Mouse (Mus musculus) thymus, postnatal 0 days (tissue): Measurements from ENCODE around the gene Calm2. TPM values are rescaled to one million over a fixed set of nuclear protein-coding genes. Genes with fewer than 3 reads are reported as not detected.

Experiments
- DNase-seq: peaks from one replicate; pipeline ENCODE4 v3.0.0-alpha.2; 2015; ENCODE audit warnings: low spot score
- polyA plus RNA-seq: library from polyadenylated mRNA; unstranded; fragments of >200 nt; fragmentation: Nextera tagmentation; extraction: Ambion mirVana; gene quantifications from 2 replicates; pipeline ENCODE4 v1.2.1, GENCODE M21; 2015

Calm2 gene
- polyA plus RNA-seq = 943 and 956 TPM in 2 replicates

DNA sequence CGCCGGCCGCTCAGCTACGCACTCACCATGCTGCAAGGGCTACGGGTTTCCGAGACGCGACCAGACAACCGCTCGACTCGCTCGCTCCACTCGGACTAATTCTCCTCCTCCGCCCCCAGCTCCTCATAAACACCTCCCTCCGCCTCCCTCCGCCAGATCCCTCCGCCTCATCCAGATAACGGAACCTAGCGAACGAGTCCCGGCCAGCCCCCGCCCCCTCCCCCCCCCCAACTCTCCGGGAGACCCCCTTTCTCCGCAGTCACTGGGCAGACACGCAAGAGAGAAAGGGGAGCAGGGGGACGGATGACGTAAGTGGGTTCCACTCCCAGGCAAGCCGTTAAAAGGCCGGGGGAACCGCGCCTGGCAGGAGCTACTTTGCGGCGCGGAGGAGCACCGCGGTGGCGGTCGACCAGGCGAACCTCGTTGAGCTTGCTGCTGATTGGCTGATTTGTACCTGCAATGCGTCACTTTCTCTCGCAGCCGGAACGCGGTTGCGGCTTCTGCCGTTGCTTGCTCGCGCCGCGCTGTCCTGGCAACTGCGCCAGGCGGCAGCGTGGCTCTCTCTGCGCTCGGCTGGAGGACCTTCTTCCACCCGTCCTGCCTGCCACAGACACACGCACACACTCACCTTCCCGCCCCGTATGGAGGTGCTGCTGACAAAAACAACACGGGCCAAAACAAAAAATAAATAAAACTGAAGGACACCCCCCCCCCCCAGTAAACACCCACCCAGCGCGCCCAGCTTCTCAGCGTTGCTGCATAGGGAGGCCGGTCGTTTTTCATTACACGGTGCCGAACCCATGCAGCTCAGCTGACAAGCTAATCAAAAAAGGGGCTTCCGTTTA lies at the start of gene Calm2:
Calm2 (minus strand) TSS at position 169 of the 845 bp plus-strand sequence.
- peak; percentile 97 for DNase-seq

- no peak for DNase-seq
Measured at GRCm38 (mm10) chr17:87495504-87495903, 48.8 kb upstream of the Calm2 start.

DNA sequence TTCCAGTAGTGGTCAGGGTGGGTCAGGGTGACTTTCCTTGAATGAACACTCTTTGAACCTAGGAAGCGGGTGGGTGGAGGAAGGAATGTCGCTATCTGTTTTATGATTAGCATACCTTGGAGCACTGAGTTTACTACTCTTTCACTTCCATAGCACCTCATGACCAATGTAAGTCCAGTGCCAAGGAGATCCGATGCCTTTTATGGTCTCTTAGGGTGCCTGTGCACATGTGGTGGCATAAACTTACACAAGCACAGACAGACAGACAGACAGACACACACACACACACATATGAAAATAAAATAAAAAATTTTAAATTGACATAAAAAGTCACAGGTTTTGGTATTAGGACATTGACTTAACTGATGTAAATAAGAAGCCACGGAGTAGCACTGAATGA lies 47.6 kb upstream of the Calm2 start:
- DNase-seq = no peak

- DNase-seq = no peak
Measured at GRCm38 (mm10) chr17:87492286-87492685, 45.6 kb upstream of the Calm2 start.

- no peak for DNase-seq
Measured at GRCm38 (mm10) chr17:87490295-87490694, 43.6 kb upstream of the Calm2 start.

- no peak for DNase-seq
Measured at GRCm38 (mm10) chr17:87485751-87486150, 39.0 kb upstream of the Calm2 start.

- DNase-seq = no peak
Measured at GRCm38 (mm10) chr17:87482867-87483266, 36.1 kb upstream of the Calm2 start.

DNA sequence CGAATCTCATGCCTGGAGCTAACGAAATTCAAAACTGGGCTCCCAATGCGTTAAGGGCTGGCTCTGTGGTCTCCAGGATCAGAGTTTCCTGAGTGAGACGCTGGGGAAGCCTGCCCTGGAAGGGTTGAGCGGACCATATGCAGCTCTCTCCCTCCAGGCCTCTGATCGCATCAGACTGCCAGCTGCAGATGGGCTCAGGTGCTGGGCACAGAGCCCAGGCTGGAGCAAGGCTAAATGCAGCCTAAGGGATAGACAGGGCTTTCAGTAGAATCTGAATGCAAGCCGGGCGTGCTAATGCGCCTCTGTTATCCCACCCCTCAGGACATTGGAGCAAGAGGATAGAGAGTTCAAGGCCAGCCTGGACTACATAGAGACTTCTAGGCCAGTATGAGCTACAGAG lies 31.8 kb upstream of the Calm2 start:
- no peak for DNase-seq

- no peak for DNase-seq
Measured at GRCm38 (mm10) chr17:87477611-87478010, 30.9 kb upstream of the Calm2 start.

GRCm38 (mm10) chr17:87475356-87475755 lies 28.6 kb upstream of the Calm2 start:
- no peak for DNase-seq

GRCm38 (mm10) chr17:87474501-87474795 lies 27.7 kb upstream of the Calm2 start:
- no peak for DNase-seq

GRCm38 (mm10) chr17:87473736-87474500 lies 27.2 kb upstream of the Calm2 start:
- no peak for DNase-seq

DNA sequence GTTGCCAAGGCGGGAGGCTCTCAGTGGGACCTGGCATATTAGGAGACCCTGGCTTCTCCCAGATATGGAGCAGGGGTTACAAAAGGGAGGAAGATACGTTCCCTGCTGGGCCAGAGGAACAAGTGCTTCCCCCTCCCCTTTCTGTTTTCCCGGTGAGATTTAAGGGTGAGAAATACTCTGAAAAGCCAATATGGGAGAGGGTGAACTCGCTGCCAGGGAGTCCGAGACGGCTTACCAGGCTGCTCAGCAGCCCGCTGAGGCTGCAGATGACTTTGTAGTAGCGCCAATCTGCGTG lies 26.7 kb upstream of the Calm2 start:
- DNase-seq = no peak

DNA sequence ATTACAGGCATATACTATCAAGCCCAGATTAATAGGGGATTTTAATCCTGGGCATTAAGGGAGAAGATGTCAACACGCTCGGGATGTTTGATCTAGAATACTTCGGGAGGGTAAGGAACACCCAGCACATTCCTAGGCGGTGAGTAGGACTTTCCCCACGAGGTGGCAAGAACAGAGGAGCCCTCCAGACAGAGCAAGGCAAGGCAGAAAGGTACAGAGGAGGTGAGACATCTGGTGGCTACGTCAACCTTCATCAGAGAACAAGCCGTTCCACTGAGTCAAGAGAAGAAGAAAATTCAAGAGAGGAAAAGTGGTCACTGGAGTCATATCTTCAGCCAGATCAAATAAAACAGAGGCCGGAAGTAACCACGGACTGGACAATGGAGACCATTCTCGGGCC lies 26.1 kb upstream of the Calm2 start:
- DNase-seq = no peak

DNA sequence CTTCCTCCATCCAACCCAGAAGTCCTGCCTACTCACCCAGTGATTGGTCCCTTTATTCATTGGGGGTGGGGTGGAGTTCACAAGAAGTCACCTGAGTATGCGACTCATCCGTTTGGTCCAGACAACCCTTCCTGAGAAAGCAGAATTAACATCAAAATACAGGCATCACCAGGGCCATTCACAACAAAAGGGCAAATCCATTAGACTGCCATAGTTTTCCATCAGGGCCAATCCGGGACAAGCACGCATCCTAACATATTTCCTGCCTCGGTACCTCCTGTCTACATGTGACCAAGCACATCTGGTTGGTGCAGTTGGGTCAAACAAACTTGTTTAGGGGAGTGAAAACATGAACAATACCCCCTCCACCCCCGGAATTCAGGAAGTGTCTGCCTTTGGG lies 24.9 kb upstream of the Calm2 start:
- no peak for DNase-seq

- no peak for DNase-seq
Measured at GRCm38 (mm10) chr17:87470797-87471196, 24.1 kb upstream of the Calm2 start.

DNA sequence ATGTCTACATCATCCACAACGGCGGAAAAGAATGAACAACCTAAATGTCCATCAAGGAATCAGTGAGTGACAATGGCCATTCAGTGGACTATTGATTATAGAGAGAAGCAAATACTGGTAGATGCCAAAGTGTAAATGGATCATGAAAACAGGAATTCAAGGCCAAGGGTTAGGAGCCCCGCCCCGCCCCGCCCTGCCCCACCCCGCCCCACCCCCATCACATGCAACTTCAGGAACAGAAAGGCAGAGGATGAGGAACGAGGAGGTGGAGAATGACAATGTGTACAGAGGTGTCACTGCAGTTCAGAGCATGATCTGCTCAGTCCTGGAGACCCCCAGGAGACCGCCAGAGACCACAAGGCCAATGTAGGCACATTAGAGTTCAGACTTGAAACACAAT lies 23.5 kb upstream of the Calm2 start:
- no peak for DNase-seq

GRCm38 (mm10) chr17:87469428-87469827 lies 22.7 kb upstream of the Calm2 start:
- no peak for DNase-seq

DNA sequence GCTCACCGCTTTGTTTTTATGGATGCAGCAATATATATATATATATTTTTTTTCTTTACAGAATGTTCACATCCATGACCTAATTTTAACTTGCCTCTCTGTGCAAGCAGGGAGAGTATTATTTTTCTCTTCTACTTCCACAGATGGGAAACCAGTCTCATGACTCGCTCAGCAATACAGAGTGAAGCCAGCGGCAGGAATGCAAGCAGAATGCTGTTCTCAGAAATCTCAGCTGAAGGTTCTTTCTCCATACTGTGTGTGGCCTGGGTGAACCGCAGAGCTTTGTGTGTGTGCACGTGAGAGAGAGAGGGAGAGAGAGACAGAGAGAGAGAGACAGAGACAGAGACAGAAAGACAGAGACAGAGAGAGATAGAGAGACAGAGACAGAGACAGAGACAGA lies 21.9 kb upstream of the Calm2 start:
- no peak for DNase-seq

GRCm38 (mm10) chr17:87461499-87461896 lies 14.8 kb upstream of the Calm2 start:
- DNase-seq = no peak

DNA sequence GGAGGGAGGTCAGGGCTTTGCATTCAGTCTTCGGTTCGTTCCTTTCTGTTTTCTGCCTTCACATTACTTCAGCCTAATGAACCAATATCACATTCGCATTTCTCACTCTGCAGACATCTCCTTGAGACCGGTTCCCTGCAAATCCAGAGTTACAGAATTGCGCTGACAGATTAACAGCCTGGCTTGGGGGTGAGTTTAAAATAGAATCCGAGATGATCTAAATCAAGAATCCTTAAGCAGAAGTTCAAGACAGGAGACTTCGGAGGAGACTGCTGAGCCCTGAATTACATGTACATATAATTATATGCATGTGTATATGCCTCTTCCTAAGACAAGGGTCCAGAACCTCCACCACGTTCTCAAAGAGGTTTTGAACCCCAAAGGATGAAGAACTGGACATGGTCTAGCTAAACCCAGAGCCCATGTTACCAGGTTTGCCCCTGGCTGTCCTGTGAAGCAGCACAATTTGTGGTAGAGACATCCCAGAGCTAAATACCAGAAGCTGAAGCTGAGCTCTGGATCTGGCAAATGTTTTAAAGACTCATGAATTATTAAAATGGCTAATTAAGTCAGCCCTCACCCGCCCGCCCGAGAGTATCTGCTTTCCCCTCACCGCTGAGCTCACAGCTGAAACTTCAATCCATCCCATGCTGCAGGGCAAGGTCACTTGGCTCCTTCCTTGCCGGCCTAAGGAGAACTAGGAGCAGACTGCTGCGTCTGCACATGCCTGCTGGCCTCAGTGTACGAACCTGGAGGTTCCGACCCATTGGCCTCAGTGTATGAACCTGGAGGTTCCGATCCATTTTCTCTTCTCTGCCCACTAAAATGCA lies 14.1 kb upstream of the Calm2 start:
- DNase-seq = no peak
